ENCODE assay signal across 8 mouse cellular contexts in the genomic region with DNA sequence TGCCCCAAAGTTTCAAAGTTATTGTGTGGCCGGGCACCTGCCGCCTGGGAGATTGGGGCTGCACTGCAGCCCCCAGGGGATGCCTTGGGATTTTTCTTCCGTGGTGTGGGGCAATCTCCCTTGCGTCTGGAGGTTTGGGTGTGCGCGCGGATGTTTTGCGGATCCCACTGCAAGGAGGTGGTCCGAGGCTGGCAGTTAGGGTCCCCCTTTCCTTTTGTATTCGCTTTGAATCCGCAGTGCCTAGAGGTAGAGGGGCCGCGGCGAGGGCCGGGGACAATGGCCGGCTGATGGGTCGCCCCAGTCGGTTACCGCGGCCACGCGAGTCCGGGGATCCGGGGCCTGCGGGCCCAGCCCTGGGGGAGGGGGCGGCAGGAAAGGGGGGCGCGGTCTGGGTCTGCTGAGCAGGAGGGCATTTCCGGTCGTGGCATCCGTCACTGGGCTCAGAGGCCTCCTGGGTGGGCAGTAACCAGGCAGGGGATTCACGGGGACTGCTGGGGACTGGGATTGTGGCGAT. TPM values are rescaled to one million over a fixed set of nuclear protein-coding genes. Genes with fewer than 3 reads are reported as not detected.
A peak's percentile ranks its signal among the peaks of the same experiment; 100 is the strongest.
DNase-seq lines count a peak whose midpoint lies in the region; ATAC-seq lines count a peak whose summit lies in the region.

No protein-coding gene starts in this region.

- H3K9me3 ChIP-seq in embryonic facial prominence, embryonic 11.5 days (replicated peaks; ENCODE audit: control insufficient read depth, low read length), result no peaks in the 10 kb centered on the region
- H3K9me3 ChIP-seq in heart, embryonic 10.5 days, result no peaks in the 10 kb centered on the region
- no peaks in the 10 kb centered on the region for H3K9me3 ChIP-seq in liver, embryonic 13.5 days (replicated peaks)

- H3K27me3 ChIP-seq in embryonic facial prominence, embryonic 11.5 days (ENCODE audit: control insufficient read depth, insufficient read depth, low read length), result no peaks in the 10 kb centered on the region
- no peaks in the 10 kb centered on the region for H3K27me3 ChIP-seq in heart, embryonic 10.5 days (ENCODE audit: insufficient read depth, poor library complexity, severe bottlenecking)
- H3K27me3 ChIP-seq in liver, embryonic 13.5 days, result no peaks in the 10 kb centered on the region

- peak overlapping the region; percentile 98 for H3K9ac ChIP-seq in embryonic facial prominence, embryonic 11.5 days (replicated peaks; ENCODE audit: low read length)
- peak overlapping the region; percentile 84 for H3K9ac ChIP-seq in liver, embryonic 13.5 days

- H3K27ac ChIP-seq in embryonic facial prominence, embryonic 11.5 days (replicated peaks; ENCODE audit: low read depth, low read length), result peak overlapping the region; percentile 83
- H3K27ac ChIP-seq in heart, embryonic 10.5 days, result peak overlapping the region; percentile 98
- H3K27ac ChIP-seq in liver, embryonic 13.5 days, result peak overlapping the region; percentile 78

- peak; percentile 80 for ATAC-seq in embryonic facial prominence, embryonic 11.5 days (replicated peaks; ENCODE audit: insufficient number of reproducible peaks, low FRiP score, low TSS enrichment, low read depth)
- peak; percentile 28 for ATAC-seq in liver, embryonic 13.5 days (ENCODE audit: low read depth)

- under 1% methylated on average over 33 of the region's 33 CpGs for WGBS in embryonic facial prominence, embryonic 11.5 days
- under 1% methylated on average over 33 of the region's 33 CpGs for WGBS in heart, embryonic 10.5 days
- WGBS in liver, embryonic 13.5 days (ENCODE audit: insufficient replicate concordance), result under 1% methylated on average over 33 of the region's 33 CpGs

- peaks cover 5% of the 10 kb centered on the region; the same call in 1 of the 2 replicates for H3K4me1 ChIP-seq in embryonic facial prominence, embryonic 11.5 days (ENCODE audit: control insufficient read depth, insufficient read depth, low read length)
- H3K4me1 ChIP-seq in heart, embryonic 10.5 days, result peaks cover 28% of the 10 kb centered on the region
- peaks cover 24% of the 10 kb centered on the region for H3K4me1 ChIP-seq in liver, embryonic 13.5 days (replicated peaks)

- H3K36me3 ChIP-seq in embryonic facial prominence, embryonic 11.5 days (replicated peaks; ENCODE audit: control insufficient read depth, insufficient read depth, low read depth, low read length), result no peaks in the 10 kb centered on the region
- H3K36me3 ChIP-seq in heart, embryonic 10.5 days, result peaks cover 4% of the 10 kb centered on the region; the same call in 1 of the 2 replicates
- H3K36me3 ChIP-seq in liver, embryonic 13.5 days, result no peaks in the 10 kb centered on the region

- H3K4me2 ChIP-seq in embryonic facial prominence, embryonic 11.5 days (ENCODE audit: low read depth, low read length), result peak overlapping the region; percentile 83
- peak overlapping the region; percentile 95 for H3K4me2 ChIP-seq in liver, embryonic 13.5 days

- H3K4me3 ChIP-seq in embryonic facial prominence, embryonic 11.5 days (ENCODE audit: low read depth, low read length), result peak overlapping the region; percentile 94
- peak overlapping the region; percentile 92 for H3K4me3 ChIP-seq in heart, embryonic 10.5 days
- peak overlapping the region; percentile 76 for H3K4me3 ChIP-seq in liver, embryonic 13.5 days (replicated peaks)

- DNase-seq in urinary bladder, adult 18-20 months (ENCODE audit: low spot score in 2 of 2), result peak; percentile 8 to 56
- no peak for DNase-seq in urinary bladder, postnatal 10 days (ENCODE audit: low spot score)
- DNase-seq in embryonic facial prominence, embryonic 11.5 days (ENCODE audit: low spot score), result peak; percentile 78
- peak; percentile 88 for DNase-seq in heart, embryonic 10.5 days (ENCODE audit: low spot score)
- peak; percentile 44 for DNase-seq in kidney, adult 9 months
- DNase-seq in liver, embryonic 13.5 days, result peak; percentile 20
- peak; percentile 51 to 52 for DNase-seq in natural killer cell, adult 2 months (ENCODE audit: low spot score in 2 of 2)
- peak; percentile 87 for DNase-seq in testis, postnatal 10 days (ENCODE audit: low spot score)

RNA-seq across cellular contexts. Expression of a gene that starts 0.3 kb away (rescaled TPM):
- 121 and 126 TPM in 2 replicates for polyA plus RNA-seq in embryonic facial prominence, embryonic 11.5 days (2014; fragmentation: Nextera tagmentation; extraction: Ambion mirVana)
- polyA plus RNA-seq in heart, embryonic 10.5 days (2016; fragmentation: Nextera tagmentation; extraction: Ambion mirVana), result 140 and 141 TPM in 2 replicates
- 90.9 and 100 TPM in 2 replicates for polyA plus RNA-seq in liver, embryonic 13.5 days (2015; fragmentation: Nextera tagmentation; extraction: Ambion mirVana)

RNA-seq across cellular contexts. Expression of a gene that starts 0.8 kb away (rescaled TPM):
- polyA plus RNA-seq in embryonic facial prominence, embryonic 11.5 days (2014; fragmentation: Nextera tagmentation; extraction: Ambion mirVana), result 39.2 and 42.2 TPM in 2 replicates
- 30.1 and 34.2 TPM in 2 replicates for polyA plus RNA-seq in heart, embryonic 10.5 days (2016; fragmentation: Nextera tagmentation; extraction: Ambion mirVana)
- polyA plus RNA-seq in liver, embryonic 13.5 days (2015; fragmentation: Nextera tagmentation; extraction: Ambion mirVana), result 5.3 and 6.0 TPM in 2 replicates

RNA-seq across cellular contexts. Expression of a gene that starts 48.6 kb away (rescaled TPM):
- polyA plus RNA-seq in embryonic facial prominence, embryonic 11.5 days (2014; fragmentation: Nextera tagmentation; extraction: Ambion mirVana), result 2.6 and 3.0 TPM in 2 replicates
- polyA plus RNA-seq in heart, embryonic 10.5 days (2016; fragmentation: Nextera tagmentation; extraction: Ambion mirVana), result 0.53 and 1.4 TPM in 2 replicates
- polyA plus RNA-seq in liver, embryonic 13.5 days (2015; fragmentation: Nextera tagmentation; extraction: Ambion mirVana), result 0.25 and 0.46 TPM in 2 replicates

RNA-seq across cellular contexts. Expression of a gene that starts 56.6 kb away (rescaled TPM):
- polyA plus RNA-seq in embryonic facial prominence, embryonic 11.5 days (2014; fragmentation: Nextera tagmentation; extraction: Ambion mirVana), result 11.4 and 13.1 TPM in 2 replicates
- polyA plus RNA-seq in heart, embryonic 10.5 days (2016; fragmentation: Nextera tagmentation; extraction: Ambion mirVana), result 17.3 and 20.2 TPM in 2 replicates
- 4.5 and 5.9 TPM in 2 replicates for polyA plus RNA-seq in liver, embryonic 13.5 days (2015; fragmentation: Nextera tagmentation; extraction: Ambion mirVana)
